Mouse (Mus musculus) brain, embryonic 14.5 days (tissue): Measurements from ENCODE around the gene Slc25a47.

ENCODE experiments used
- CTCF ChIP-seq: fragments of 200-500 bp; IDR thresholded peaks from 2 replicates; pipeline ENCODE4 v1.5.1; 2012; ENCODE audit warnings: inconsistent platforms, mild to moderate bottlenecking, moderate library complexity, borderline replicate concordance; ENCODE audit not compliant: insufficient read depth, insufficient read length; ENCODE audit errors: extremely low read depth
- POLR2A ChIP-seq: fragments of 200-500 bp; IDR thresholded peaks from 2 replicates; pipeline ENCODE4 v1.6.1; 2012; ENCODE audit warnings: mild to moderate bottlenecking, inconsistent platforms, borderline replicate concordance; ENCODE audit not compliant: poor library complexity, insufficient read depth, insufficient read length, severe bottlenecking; ENCODE audit errors: extremely low read depth

DNA sequence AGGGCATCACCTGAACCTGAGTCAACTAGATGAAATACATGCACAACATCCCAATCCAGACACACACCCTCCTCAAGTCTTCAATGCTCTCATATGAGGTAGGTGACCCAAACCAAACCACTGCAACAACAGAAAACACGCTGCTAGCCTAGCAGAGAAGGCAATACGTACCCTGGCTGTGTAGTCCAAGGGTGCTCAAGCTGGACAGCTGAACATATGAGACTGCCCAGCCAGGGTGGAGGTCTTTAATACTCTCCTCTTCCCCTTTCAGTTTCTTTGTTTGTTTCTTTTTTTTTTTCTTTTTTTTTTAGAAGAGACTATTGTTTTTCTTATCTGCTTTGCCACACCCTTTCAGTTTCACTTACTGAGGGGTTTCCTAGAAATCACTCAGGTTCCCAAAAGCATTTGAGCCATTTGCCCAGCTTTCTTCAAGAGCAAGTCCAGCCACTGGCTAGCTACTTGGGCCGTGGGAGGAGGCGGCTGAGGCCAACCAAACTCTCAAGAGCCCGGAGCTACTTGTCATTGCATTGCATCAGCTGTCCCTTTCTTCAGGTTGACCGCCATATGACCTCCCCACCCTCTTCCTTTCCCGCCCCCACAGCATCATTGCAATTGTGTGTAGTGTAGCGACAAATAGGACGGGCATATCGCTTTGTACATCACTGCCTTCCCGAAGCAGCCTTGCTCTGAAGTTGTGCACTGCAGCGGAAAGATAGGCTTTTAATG lies 57.3 kb downstream of the Slc25a47 start, which contains the start of gene Wdr25:
- TF ChIP-seq POLR2A: no peak
- no peak for TF ChIP-seq CTCF
